In the genomic region with DNA sequence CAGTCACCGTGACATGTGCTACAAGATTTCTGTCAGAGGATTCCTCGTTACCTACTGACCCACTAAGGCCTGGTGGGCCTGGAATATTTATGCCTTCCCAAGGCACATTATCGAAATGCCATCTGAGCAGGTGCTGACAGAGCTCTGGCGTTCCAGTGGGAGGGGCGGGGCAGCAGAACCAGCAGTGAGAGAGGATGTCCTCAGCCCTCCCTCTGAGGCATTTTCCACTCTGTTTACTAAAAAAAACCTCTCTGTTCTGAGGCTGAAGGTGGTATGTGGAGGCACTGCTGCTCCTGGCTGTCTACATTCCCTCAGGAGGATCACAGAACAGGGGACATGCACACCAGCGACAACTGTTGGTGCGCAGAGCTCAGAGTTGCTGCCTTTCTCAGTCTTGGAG, we compare ENCODE assay signal across 11 mouse cellular contexts. TPM values are rescaled to one million over a fixed set of nuclear protein-coding genes. Genes with fewer than 3 reads are reported as not detected.
DNase-seq lines count a peak whose midpoint lies in the region; ATAC-seq and TF ChIP-seq lines count a peak whose summit lies in the region.
"Had no signal": no experiment of that assay in that cellular context is flagged by ENCODE, and none has a peak within 500 bp of the region (broad histone marks: within the 10 kb centered on the region; RNA-seq: fewer than 3 reads in every experiment).

No protein-coding gene starts in this region.

- WGBS in intestine, embryonic 15.5 days, result 31% methylated on average over 7 of the region's 7 CpGs
- 42% methylated on average over 7 of the region's 7 CpGs for WGBS in intestine, postnatal 0 days
- 20% methylated on average over 7 of the region's 7 CpGs for WGBS in embryonic facial prominence, embryonic 11.5 days
- 19% methylated on average over 7 of the region's 7 CpGs for WGBS in limb, embryonic 12.5 days

- no peak overlapping the region for H3K4me3 ChIP-seq in intestine, embryonic 15.5 days (replicated peaks)
- no peak overlapping the region for H3K4me3 ChIP-seq in intestine, postnatal 0 days (ENCODE audit: low read depth, low read length)
- no peak overlapping the region for H3K4me3 ChIP-seq in embryonic facial prominence, embryonic 11.5 days (ENCODE audit: low read depth, low read length)
- H3K4me3 ChIP-seq in limb, embryonic 12.5 days (replicated peaks), result no peak overlapping the region

- 0 out of 2 replicates have a peak, but pooled peaks have one; percentile 3 for ATAC-seq in intestine, embryonic 15.5 days
- ATAC-seq in intestine, postnatal 0 days, result no peak
- 0 out of 2 replicates have a peak, but pooled peaks have one; percentile 19 for ATAC-seq in embryonic facial prominence, embryonic 11.5 days (replicated peaks; ENCODE audit: insufficient number of reproducible peaks, low FRiP score, low TSS enrichment, low read depth)
- peak; percentile 62 for ATAC-seq in limb, embryonic 12.5 days (ENCODE audit: insufficient number of reproducible peaks, insufficient read depth, low FRiP score, low TSS enrichment, low read depth)
- ATAC-seq: inflammation-experienced regulatory T-cells, adult 6 months had no signal

- no peak overlapping the region for H3K4me2 ChIP-seq in intestine, embryonic 15.5 days (replicated peaks)
- H3K4me2 ChIP-seq in intestine, postnatal 0 days (replicated peaks; ENCODE audit: low read depth), result no peak overlapping the region
- H3K4me2 ChIP-seq in embryonic facial prominence, embryonic 11.5 days (ENCODE audit: low read depth, low read length), result no peak overlapping the region
- H3K4me2 ChIP-seq in limb, embryonic 12.5 days, result no peak overlapping the region

- H3K9me3 ChIP-seq in intestine, embryonic 15.5 days, result no peaks in the 10 kb centered on the region
- H3K9me3 ChIP-seq in intestine, postnatal 0 days (ENCODE audit: control insufficient read depth), result no peaks in the 10 kb centered on the region
- H3K9me3 ChIP-seq in embryonic facial prominence, embryonic 11.5 days (replicated peaks; ENCODE audit: control insufficient read depth, low read length), result no peaks in the 10 kb centered on the region
- no peaks in the 10 kb centered on the region for H3K9me3 ChIP-seq in limb, embryonic 12.5 days
- H3K9me3 ChIP-seq: midbrain, embryonic 13.5 days had no signal

- 0 out of 2 replicates have a peak, but pooled peaks cover 3% of the 10 kb centered on the region for H3K4me1 ChIP-seq in intestine, embryonic 15.5 days (replicated peaks)
- 0 out of 2 replicates have a peak, but pooled peaks cover 3% of the 10 kb centered on the region for H3K4me1 ChIP-seq in intestine, postnatal 0 days (replicated peaks; ENCODE audit: control insufficient read depth, insufficient read depth, low read length)
- H3K4me1 ChIP-seq in embryonic facial prominence, embryonic 11.5 days (ENCODE audit: control insufficient read depth, insufficient read depth, low read length), result no peaks in the 10 kb centered on the region
- peaks cover 12% of the 10 kb centered on the region for H3K4me1 ChIP-seq in limb, embryonic 12.5 days (replicated peaks)

- no peaks in the 10 kb centered on the region for H3K36me3 ChIP-seq in intestine, embryonic 15.5 days
- H3K36me3 ChIP-seq in intestine, postnatal 0 days (ENCODE audit: control insufficient read depth, insufficient read depth), result no peaks in the 10 kb centered on the region
- no peaks in the 10 kb centered on the region for H3K36me3 ChIP-seq in embryonic facial prominence, embryonic 11.5 days (replicated peaks; ENCODE audit: control insufficient read depth, insufficient read depth, low read depth, low read length)
- H3K36me3 ChIP-seq in limb, embryonic 12.5 days, result no peaks in the 10 kb centered on the region
- H3K36me3 ChIP-seq: midbrain, embryonic 13.5 days had no signal

- peak; percentile 29 for DNase-seq in NIH3T3 (ENCODE audit: low read depth)
- peak; percentile 26 for DNase-seq in embryonic facial prominence, embryonic 11.5 days (ENCODE audit: low spot score)
- no peak for DNase-seq in layer of hippocampus, postnatal 10 days (ENCODE audit: low spot score in 2 of 2)
- DNase-seq in cerebellum, adult 11-12 months, result no peak
- DNase-seq: layer of hippocampus, postnatal 36 days; thymus, adult 2 months had no signal

- no peak for TF ChIP-seq CTCF in intestine, postnatal 0 days (IDR thresholded peaks at IDR 0.05; ENCODE audit: low read depth)

- H3K9ac ChIP-seq in intestine, embryonic 15.5 days, result no peak overlapping the region
- H3K9ac ChIP-seq in intestine, postnatal 0 days (ENCODE audit: low read depth, low read length), result no peak overlapping the region
- no peak overlapping the region for H3K9ac ChIP-seq in embryonic facial prominence, embryonic 11.5 days (replicated peaks; ENCODE audit: low read length)
- H3K9ac ChIP-seq in limb, embryonic 12.5 days (replicated peaks), result no peak overlapping the region
- H3K9ac ChIP-seq: midbrain, embryonic 13.5 days had no signal

- H3K27me3 ChIP-seq in intestine, embryonic 15.5 days (replicated peaks), result no peaks in the 10 kb centered on the region
- no peaks in the 10 kb centered on the region for H3K27me3 ChIP-seq in intestine, postnatal 0 days (replicated peaks; ENCODE audit: control insufficient read depth, insufficient read depth, low read length)
- no peaks in the 10 kb centered on the region for H3K27me3 ChIP-seq in embryonic facial prominence, embryonic 11.5 days (ENCODE audit: control insufficient read depth, insufficient read depth, low read length)
- peaks cover 13% of the 10 kb centered on the region for H3K27me3 ChIP-seq in limb, embryonic 12.5 days

- no peak overlapping the region for H3K27ac ChIP-seq in intestine, embryonic 15.5 days
- H3K27ac ChIP-seq in intestine, postnatal 0 days (ENCODE audit: low read depth, low read length), result no peak overlapping the region
- H3K27ac ChIP-seq in embryonic facial prominence, embryonic 11.5 days (replicated peaks; ENCODE audit: low read depth, low read length), result no peak overlapping the region; the same call in 1 of the 2 replicates
- no peak overlapping the region for H3K27ac ChIP-seq in limb, embryonic 12.5 days
- H3K27ac ChIP-seq: midbrain, embryonic 13.5 days had no signal

RNA-seq across cellular contexts. Expression of a gene that starts 1.1 kb away (rescaled TPM):
- 31.2 and 36.8 TPM in 2 replicates for polyA plus RNA-seq in intestine, embryonic 15.5 days (2015; fragmentation: Nextera tagmentation; extraction: Ambion mirVana)
- polyA plus RNA-seq in intestine, postnatal 0 days (2015; fragmentation: Nextera tagmentation; extraction: Ambion mirVana), result 23.9 and 25.3 TPM in 2 replicates
- 6.5 and 7.3 TPM in 2 replicates for polyA plus RNA-seq in embryonic facial prominence, embryonic 11.5 days (2014; fragmentation: Nextera tagmentation; extraction: Ambion mirVana)
- 5.3 and 6.8 TPM in 2 replicates for polyA plus RNA-seq in limb, embryonic 12.5 days (2016; fragmentation: Nextera tagmentation; extraction: Ambion mirVana)
- total RNA-seq in layer of hippocampus, postnatal 10 days (2021), result 1 to 10 TPM; 2.8 to 4.2 TPM
- polyA plus RNA-seq: inflammation-experienced regulatory T-cells, adult 6 months had no signal

RNA-seq across cellular contexts. Expression of a gene that starts 30.2 kb away (rescaled TPM):
- 87.8 and 95.9 TPM in 2 replicates for polyA plus RNA-seq in intestine, embryonic 15.5 days (2015; fragmentation: Nextera tagmentation; extraction: Ambion mirVana)
- polyA plus RNA-seq in intestine, postnatal 0 days (2015; fragmentation: Nextera tagmentation; extraction: Ambion mirVana), result 210 and 211 TPM in 2 replicates
- polyA plus RNA-seq in embryonic facial prominence, embryonic 11.5 days (2014; fragmentation: Nextera tagmentation; extraction: Ambion mirVana), result 35.8 and 38.3 TPM in 2 replicates
- 41.8 and 51.1 TPM in 2 replicates for polyA plus RNA-seq in limb, embryonic 12.5 days (2016; fragmentation: Nextera tagmentation; extraction: Ambion mirVana)
- 10 to 100 TPM; 25.2 to 29.3 TPM for total RNA-seq in layer of hippocampus, postnatal 10 days (2021)

Comparison
In these comparisons a context has a peak if more than half of its experiments do, and no peak if none do; other contexts are left out.
1. DNase-seq: peak in NIH3T3 (single experiment) and embryonic facial prominence, embryonic 11.5 days (single experiment); none in layer of hippocampus, postnatal 10 days (0 of 2) and cerebellum, adult 11-12 months (single experiment).